Mouse (Mus musculus) ES-E14 (cell line): ENCODE data around the gene Ube2j2.

Source experiments
- CHD2 ChIP-seq: IDR thresholded peaks from 2 replicates; pipeline ENCODE4 v1.6.1; 2014; ENCODE audit warnings: mild to moderate bottlenecking, low read depth, low read length, inconsistent platforms
- MAFK ChIP-seq: IDR thresholded peaks from 2 replicates; pipeline ENCODE4 v1.6.1; 2014; ENCODE audit warnings: mild to moderate bottlenecking, low read depth, low read length, inconsistent platforms; ENCODE audit not compliant: insufficient read depth
- ZC3H11A ChIP-seq: IDR thresholded peaks from 2 replicates; pipeline ENCODE4 v1.6.1; 2012; ENCODE audit warnings: low read depth, mild to moderate bottlenecking, inconsistent platforms, low read length, borderline replicate concordance
- ZNF384 ChIP-seq: IDR thresholded peaks from 2 replicates; pipeline ENCODE4 v1.6.1; 2012; ENCODE audit warnings: low read depth, low read length, inconsistent platforms

- no peak for TF ChIP-seq CHD2
- TF ChIP-seq MAFK = no peak
- TF ChIP-seq ZNF384 = no peak
- TF ChIP-seq ZC3H11A = no peak
These were observed 38.0 kb upstream of the Ube2j2 start for GRCm38 (mm10) chr4:155905634-155906033.
